Mouse (Mus musculus): Measurements from ENCODE around the gene Metap1d. TPM values are rescaled to one million over a fixed set of nuclear protein-coding genes. Genes with fewer than 3 reads are reported as not detected.

Gene Metap1d
- polyA plus RNA-seq, 1 experiment from 2014 or later: 34.8 TPM

- H3K4me1 ChIP-seq (ENCODE audit: control insufficient read depth, insufficient read depth, low read length): peaks cover 3% of the 10 kb centered on the region; the same call in 1 of the 2 replicates
- H3K9me3 ChIP-seq (replicated peaks; ENCODE audit: control insufficient read depth, low read length): no peaks in the 10 kb centered on the region
- no peak overlapping the region for H3K27ac ChIP-seq (ENCODE audit: low read depth, low read length)
- no peak overlapping the region for H3K4me3 ChIP-seq (ENCODE audit: low read depth, low read length)
- no peak overlapping the region for H3K4me2 ChIP-seq
- H3K36me3 ChIP-seq (ENCODE audit: control insufficient read depth, insufficient read depth, low read length): no peaks in the 10 kb centered on the region
- no peak for ATAC-seq (replicated peaks; ENCODE audit: insufficient number of reproducible peaks, low FRiP score, low TSS enrichment)
- 0 out of 2 replicates have a peak overlapping the region, but pooled peaks have one; percentile 16 for H3K9ac ChIP-seq (ENCODE audit: low read depth, low read length)
- no peaks in the 10 kb centered on the region for H3K27me3 ChIP-seq (ENCODE audit: control insufficient read depth, insufficient read depth, low read length)
- WGBS (ENCODE audit: insufficient replicate concordance): 61% methylated on average over 3 of the region's 3 CpGs
Observed at GRCm38 (mm10) chr2:71462553-71462952, 9.5 kb downstream of the Metap1d start.

DNA sequence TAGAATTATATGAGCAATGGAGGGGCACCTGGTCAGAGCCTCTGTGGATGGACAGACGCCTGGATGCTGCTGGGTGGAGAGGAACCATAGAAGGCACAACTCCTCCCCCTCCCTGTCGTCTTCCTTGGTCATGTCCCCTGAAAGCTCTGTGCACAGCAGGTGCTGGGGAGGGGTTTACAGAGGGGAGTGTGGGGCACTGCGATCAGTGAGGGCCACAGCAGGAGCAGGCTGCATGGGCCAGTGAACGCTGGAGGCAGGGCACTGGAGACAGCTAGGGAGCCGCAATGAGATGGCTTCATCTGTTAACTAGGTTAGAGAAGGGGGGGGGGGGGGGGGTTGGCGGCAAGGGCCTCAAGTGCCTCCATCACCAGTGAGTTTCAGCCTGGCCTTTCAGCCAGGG lies 13.0 kb downstream of the Metap1d start:
- Histone ChIP-seq H3K27me3 (ENCODE audit: control insufficient read depth, insufficient read depth, low read length) (no peaks in the 10 kb centered on the region), H3K4me1 (ENCODE audit: control insufficient read depth, insufficient read depth, low read length) (peaks cover 3% of the 10 kb centered on the region; the same call in 1 of the 2 replicates), H3K4me2 (no peak overlapping the region), H3K9me3 (replicated peaks; ENCODE audit: control insufficient read depth, low read length) (no peaks in the 10 kb centered on the region), H3K27ac (ENCODE audit: low read depth, low read length) (no peak overlapping the region), H3K4me3 (ENCODE audit: low read depth, low read length) (no peak overlapping the region), H3K36me3 (ENCODE audit: control insufficient read depth, insufficient read depth, low read length) (no peaks in the 10 kb centered on the region), H3K9ac (ENCODE audit: low read depth, low read length) (no peak overlapping the region)
- 21% methylated on average over 5 of the region's 6 CpGs for WGBS (ENCODE audit: insufficient replicate concordance)
- no peak for ATAC-seq (replicated peaks; ENCODE audit: insufficient number of reproducible peaks, low FRiP score, low TSS enrichment)

DNA sequence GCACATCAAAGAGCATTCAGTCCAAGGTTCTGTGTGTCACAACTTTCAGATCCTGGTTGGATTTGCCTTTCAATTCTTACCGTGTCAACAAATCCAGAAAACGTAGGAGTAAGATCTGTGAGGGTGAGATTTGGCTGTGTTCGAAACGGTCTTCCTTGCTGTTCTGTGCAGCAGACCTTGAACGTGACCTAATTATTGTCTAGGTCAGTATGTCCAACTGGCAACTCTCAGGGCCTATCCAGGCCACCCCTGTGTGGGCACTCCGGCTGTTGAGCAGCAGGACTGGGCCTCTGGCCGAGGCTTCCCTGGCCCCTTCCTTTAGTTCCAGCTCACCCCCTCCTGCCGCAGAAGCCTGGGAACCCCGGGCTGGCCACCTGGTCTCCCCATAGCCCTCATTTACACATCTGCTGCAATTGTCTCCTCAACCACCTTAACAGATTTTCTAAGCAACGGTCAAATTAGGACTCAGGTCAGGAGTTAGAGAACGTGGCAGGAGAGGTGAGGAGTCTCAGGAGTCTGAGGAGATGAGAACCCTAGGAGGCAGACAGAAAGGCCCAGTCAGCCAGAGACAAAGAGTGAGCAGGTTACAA lies 13.9 kb downstream of the Metap1d start:
- no peak overlapping the region for H3K4me3 ChIP-seq (ENCODE audit: low read depth, low read length)
- peaks cover 3% of the 10 kb centered on the region; the same call in 1 of the 2 replicates for H3K4me1 ChIP-seq (ENCODE audit: control insufficient read depth, insufficient read depth, low read length)
- H3K9ac ChIP-seq (ENCODE audit: low read depth, low read length): 0 out of 2 replicates have a peak overlapping the region, but pooled peaks have one; percentile 22
- no peak for ATAC-seq (replicated peaks; ENCODE audit: insufficient number of reproducible peaks, low FRiP score, low TSS enrichment)
- H3K36me3 ChIP-seq (ENCODE audit: control insufficient read depth, insufficient read depth, low read length): no peaks in the 10 kb centered on the region
- H3K27ac ChIP-seq (ENCODE audit: low read depth, low read length): no peak overlapping the region
- no peaks in the 10 kb centered on the region for H3K27me3 ChIP-seq (ENCODE audit: control insufficient read depth, insufficient read depth, low read length)
- no peak overlapping the region for H3K4me2 ChIP-seq
- H3K9me3 ChIP-seq (replicated peaks; ENCODE audit: control insufficient read depth, low read length): no peaks in the 10 kb centered on the region
- WGBS (ENCODE audit: insufficient replicate concordance): 65% methylated on average over 11 of the region's 11 CpGs

DNA sequence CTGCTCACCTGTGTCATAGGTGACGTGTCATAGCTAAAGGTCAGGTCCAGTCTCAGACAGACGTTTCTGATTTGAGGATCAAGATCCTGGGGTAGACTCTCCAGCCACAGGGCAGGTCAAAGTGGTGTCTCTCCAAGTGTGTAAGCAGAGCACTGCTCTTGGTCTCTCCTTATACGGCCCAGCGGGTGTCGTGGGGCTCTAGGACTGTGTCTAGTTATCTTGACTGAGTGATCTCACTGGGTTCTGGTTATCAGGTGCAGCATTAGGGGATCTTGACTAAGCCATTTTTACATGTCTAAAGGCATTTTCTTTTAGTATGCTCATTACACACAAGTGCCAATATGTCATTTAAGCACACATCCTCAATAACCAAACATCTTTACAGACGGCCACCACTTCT lies 18.0 kb downstream of the Metap1d start:
- H3K4me2 ChIP-seq: no peak overlapping the region
- no peaks in the 10 kb centered on the region for H3K9me3 ChIP-seq (replicated peaks; ENCODE audit: control insufficient read depth, low read length)
- no peak overlapping the region for H3K9ac ChIP-seq (ENCODE audit: low read depth, low read length)
- no peaks in the 10 kb centered on the region for H3K36me3 ChIP-seq (ENCODE audit: control insufficient read depth, insufficient read depth, low read length)
- no peak overlapping the region for H3K27ac ChIP-seq (ENCODE audit: low read depth, low read length)
- 80% methylated on average over 6 of the region's 6 CpGs for WGBS (ENCODE audit: insufficient replicate concordance)
- H3K4me3 ChIP-seq (ENCODE audit: low read depth, low read length): no peak overlapping the region
- no peaks in the 10 kb centered on the region for H3K27me3 ChIP-seq (ENCODE audit: control insufficient read depth, insufficient read depth, low read length)
- H3K4me1 ChIP-seq (ENCODE audit: control insufficient read depth, insufficient read depth, low read length): peaks cover 4% of the 10 kb centered on the region; the same call in 1 of the 2 replicates
- no peak for ATAC-seq (replicated peaks; ENCODE audit: insufficient number of reproducible peaks, low FRiP score, low TSS enrichment)

DNA sequence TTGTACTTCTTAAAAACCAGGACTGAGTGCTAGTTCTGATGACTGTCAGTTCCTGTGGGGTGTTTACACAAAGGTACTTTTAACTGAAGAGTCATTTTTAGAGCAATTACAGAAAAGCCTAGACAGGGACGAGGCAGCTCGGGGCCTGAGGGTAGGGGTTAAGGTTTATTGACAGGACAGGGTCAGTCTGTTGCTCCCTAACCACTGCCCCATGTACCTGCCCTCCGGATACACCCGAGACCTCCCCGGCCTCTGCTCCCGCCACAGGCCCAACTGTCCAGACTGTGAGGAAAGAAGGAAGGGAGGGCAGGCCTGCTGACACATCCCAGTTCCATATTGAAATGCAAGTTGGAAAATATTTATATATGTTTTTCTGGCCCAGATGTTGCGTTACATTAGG lies 20.8 kb downstream of the Metap1d start:
- Histone ChIP-seq H3K9me3 (replicated peaks; ENCODE audit: control insufficient read depth, low read length) (no peaks in the 10 kb centered on the region), H3K9ac (ENCODE audit: low read depth, low read length) (no peak overlapping the region), H3K4me2 (no peak overlapping the region), H3K4me1 (ENCODE audit: control insufficient read depth, insufficient read depth, low read length) (peaks cover 4% of the 10 kb centered on the region; the same call in 1 of the 2 replicates), H3K27me3 (ENCODE audit: control insufficient read depth, insufficient read depth, low read length) (no peaks in the 10 kb centered on the region), H3K27ac (ENCODE audit: low read depth, low read length) (no peak overlapping the region), H3K4me3 (ENCODE audit: low read depth, low read length) (no peak overlapping the region), H3K36me3 (ENCODE audit: control insufficient read depth, insufficient read depth, low read length) (no peaks in the 10 kb centered on the region)
- 64% methylated on average over 7 of the region's 7 CpGs for WGBS (ENCODE audit: insufficient replicate concordance)
- no peak for ATAC-seq (replicated peaks; ENCODE audit: insufficient number of reproducible peaks, low FRiP score, low TSS enrichment)

GRCm38 (mm10) chr2:71474345-71474744 lies 21.3 kb downstream of the Metap1d start:
- ATAC-seq (replicated peaks; ENCODE audit: insufficient number of reproducible peaks, low FRiP score, low TSS enrichment): no peak
- Histone ChIP-seq H3K36me3 (ENCODE audit: control insufficient read depth, insufficient read depth, low read length) (no peaks in the 10 kb centered on the region), H3K9ac (ENCODE audit: low read depth, low read length) (no peak overlapping the region), H3K9me3 (replicated peaks; ENCODE audit: control insufficient read depth, low read length) (no peaks in the 10 kb centered on the region), H3K27me3 (ENCODE audit: control insufficient read depth, insufficient read depth, low read length) (no peaks in the 10 kb centered on the region), H3K4me2 (no peak overlapping the region), H3K27ac (ENCODE audit: low read depth, low read length) (no peak overlapping the region), H3K4me3 (ENCODE audit: low read depth, low read length) (no peak overlapping the region), H3K4me1 (ENCODE audit: control insufficient read depth, insufficient read depth, low read length) (peaks cover 4% of the 10 kb centered on the region; the same call in 1 of the 2 replicates)
- 46% methylated on average over 7 of the region's 7 CpGs for WGBS (ENCODE audit: insufficient replicate concordance)

DNA sequence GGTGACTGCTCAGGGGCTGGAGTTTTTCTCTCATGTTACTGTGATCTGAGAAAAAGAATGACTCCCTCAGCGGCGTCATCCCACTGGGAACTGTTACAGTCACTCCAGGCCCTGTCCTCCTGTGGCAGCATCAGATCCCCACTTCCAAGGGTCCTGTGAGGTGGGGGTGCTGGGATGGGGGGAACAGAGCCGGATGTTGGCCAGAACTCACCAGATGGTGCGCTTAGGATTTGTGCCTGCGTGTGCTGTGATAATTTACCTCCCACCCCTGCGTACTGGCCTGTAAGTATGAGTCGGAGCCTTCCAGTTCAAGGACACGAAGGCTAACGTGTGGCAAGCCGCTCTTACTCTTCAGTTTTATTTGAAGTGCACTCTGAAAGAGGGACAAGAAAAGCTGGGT lies 22.2 kb downstream of the Metap1d start:
- Histone ChIP-seq H3K27me3 (ENCODE audit: control insufficient read depth, insufficient read depth, low read length) (no peaks in the 10 kb centered on the region), H3K27ac (ENCODE audit: low read depth, low read length) (0 out of 2 replicates have a peak overlapping the region, but pooled peaks have one; percentile 18), H3K4me3 (ENCODE audit: low read depth, low read length) (no peak overlapping the region), H3K9ac (ENCODE audit: low read depth, low read length) (no peak overlapping the region), H3K9me3 (replicated peaks; ENCODE audit: control insufficient read depth, low read length) (no peaks in the 10 kb centered on the region), H3K4me2 (no peak overlapping the region), H3K36me3 (ENCODE audit: control insufficient read depth, insufficient read depth, low read length) (no peaks in the 10 kb centered on the region), H3K4me1 (ENCODE audit: control insufficient read depth, insufficient read depth, low read length) (peaks cover 7% of the 10 kb centered on the region)
- ATAC-seq (replicated peaks; ENCODE audit: insufficient number of reproducible peaks, low FRiP score, low TSS enrichment): no peak
- WGBS (ENCODE audit: insufficient replicate concordance): 73% methylated on average over 10 of the region's 10 CpGs

DNA sequence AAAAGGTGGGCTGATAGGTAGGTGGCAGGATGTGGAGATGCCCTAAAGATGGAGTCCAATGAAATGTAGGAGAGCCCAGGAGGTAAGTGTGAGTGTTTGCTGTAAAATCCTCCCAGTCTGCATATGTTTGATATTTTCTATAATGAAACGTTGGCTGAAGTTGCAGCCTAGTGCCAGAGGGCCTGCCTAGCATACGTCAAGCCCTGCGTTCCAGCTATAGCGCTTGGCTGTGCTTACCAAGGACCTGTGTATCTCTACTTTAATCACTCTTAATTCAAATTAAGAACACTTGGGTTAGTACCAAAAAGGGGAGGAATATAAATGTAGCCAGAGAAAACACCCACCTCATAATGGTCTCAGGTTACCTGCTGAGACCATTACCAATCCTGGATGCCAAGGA lies 22.7 kb downstream of the Metap1d start:
- whole genome bisulfite sequencing (ENCODE audit: insufficient replicate concordance): 93% methylated on average over 4 of the region's 4 CpGs
- ATAC-seq (replicated peaks; ENCODE audit: insufficient number of reproducible peaks, low FRiP score, low TSS enrichment): no peak
- H3K9me3 ChIP-seq (replicated peaks; ENCODE audit: control insufficient read depth, low read length): no peaks in the 10 kb centered on the region

GRCm38 (mm10) chr2:71477787-71478186 lies 24.7 kb downstream of the Metap1d start:
- H3K27me3 ChIP-seq (ENCODE audit: control insufficient read depth, insufficient read depth, low read length): no peaks in the 10 kb centered on the region
- ATAC-seq (replicated peaks; ENCODE audit: insufficient number of reproducible peaks, low FRiP score, low TSS enrichment): no peak

More for the DNA sequence above, 22.7 kb downstream of the Metap1d start:
- H3K36me3 ChIP-seq (ENCODE audit: control insufficient read depth, insufficient read depth, low read length): no peaks in the 10 kb centered on the region
- no peak overlapping the region for H3K4me2 ChIP-seq
- H3K27ac ChIP-seq (ENCODE audit: low read depth, low read length): 0 out of 2 replicates have a peak overlapping the region, but pooled peaks have one; percentile 18
- H3K4me3 ChIP-seq (ENCODE audit: low read depth, low read length): no peak overlapping the region
- no peaks in the 10 kb centered on the region for H3K27me3 ChIP-seq (ENCODE audit: control insufficient read depth, insufficient read depth, low read length)
- H3K4me1 ChIP-seq (ENCODE audit: control insufficient read depth, insufficient read depth, low read length): peaks cover 7% of the 10 kb centered on the region
- no peak overlapping the region for H3K9ac ChIP-seq (ENCODE audit: low read depth, low read length)

More at GRCm38 (mm10) chr2:71477787-71478186, 24.7 kb downstream of the Metap1d start:
- Histone ChIP-seq H3K9me3 (replicated peaks; ENCODE audit: control insufficient read depth, low read length) (no peaks in the 10 kb centered on the region), H3K36me3 (ENCODE audit: control insufficient read depth, insufficient read depth, low read length) (no peaks in the 10 kb centered on the region), H3K9ac (ENCODE audit: low read depth, low read length) (no peak overlapping the region), H3K27ac (ENCODE audit: low read depth, low read length) (no peak overlapping the region), H3K4me2 (no peak overlapping the region), H3K4me1 (ENCODE audit: control insufficient read depth, insufficient read depth, low read length) (peaks cover 7% of the 10 kb centered on the region), H3K4me3 (ENCODE audit: low read depth, low read length) (no peak overlapping the region)

Data from heart, embryonic 11.5 days (tissue).